Mouse (Mus musculus) forebrain, embryonic 13.5 days (tissue): ENCODE data around the gene Spa17. TPM values are rescaled to one million over a fixed set of nuclear protein-coding genes. Genes with fewer than 3 reads are reported as not detected.

Experiments
- ATAC-seq: fragments of 200-750 bp; cut with Nextera tagmentation; 2 replicates; pipeline ENCODE4 v1.8.0; 2017
- H3K27ac ChIP-seq: fragments of 300-500 bp; sonication (generic); 2 replicates; pipeline ENCODE4 v1.5.1; 2015; ENCODE audit warnings: inconsistent platforms, mild to moderate bottlenecking, moderate library complexity
- H3K27me3 ChIP-seq: fragments of 300-500 bp; sonication (generic); 2 replicates; pipeline ENCODE4 v1.6.1; 2015; ENCODE audit warnings: mild to moderate bottlenecking, inconsistent platforms
- H3K36me3 ChIP-seq: fragments of 300-500 bp; sonication (generic); 2 replicates; pipeline ENCODE4 v1.6.1; 2015; ENCODE audit warnings: mild to moderate bottlenecking, inconsistent platforms; ENCODE audit not compliant: poor library complexity, severe bottlenecking
- H3K4me1 ChIP-seq: fragments of 300-500 bp; sonication (generic); 2 replicates; pipeline ENCODE4 v1.6.1; 2015; ENCODE audit warnings: inconsistent platforms
- H3K4me2 ChIP-seq: fragments of 300-500 bp; sonication (generic); 2 replicates; pipeline ENCODE4 v1.6.1; 2015; ENCODE audit warnings: inconsistent platforms, mild to moderate bottlenecking, moderate library complexity
- H3K4me3 ChIP-seq: fragments of 300-500 bp; sonication (generic); 2 replicates; pipeline ENCODE4 v1.5.1; 2015; ENCODE audit warnings: mild to moderate bottlenecking, inconsistent platforms
- H3K9ac ChIP-seq: fragments of 300-500 bp; sonication (generic); 2 replicates; pipeline ENCODE4 v1.6.1; 2015; ENCODE audit warnings: mild to moderate bottlenecking, inconsistent platforms
- H3K9me3 ChIP-seq: fragments of 300-500 bp; sonication (generic); replicated peaks from 2 replicates; pipeline ENCODE4 v1.6.1; 2016; ENCODE audit warnings: inconsistent platforms
- WGBS: fragments of 180-500 bp; shearing (Covaris S2); methylation state at CpG from one replicate; pipeline ENCODE4 v1.1.7; 2015; 5-methylcytosine and 5-hydroxymethylcytosine counted together
- polyA plus RNA-seq: library from polyadenylated mRNA; unstranded; fragments of >200 nt; fragmentation: Nextera tagmentation; extraction: Ambion mirVana; gene quantifications from 2 replicates; pipeline ENCODE4 v1.2.1, GENCODE M21; 2015

Gene Spa17
- polyA plus RNA-seq, 1 experiment from 2014 or later: 15.9 TPM

GRCm38 (mm10) chr9:37554279-37554678, 59.2 kb downstream of the Spa17 start:
- Histone ChIP-seq H3K27me3 (peaks cover 57% of the 10 kb centered on the region), H3K36me3 (no peaks in the 10 kb centered on the region), H3K4me2 (no peak overlapping the region), H3K4me3 (no peak overlapping the region), H3K9me3 (no peaks in the 10 kb centered on the region), H3K4me1 (peaks cover 17% of the 10 kb centered on the region), H3K9ac (no peak overlapping the region), H3K27ac (no peak overlapping the region)
- no peak for ATAC-seq
- 96% methylated on average over 1 of the region's 1 CpGs for WGBS

Other genes starting within 250 kb of the Spa17 start
- gene Hepacam, start 246.4 kb downstream of the Spa17 start, polyA plus RNA-seq: 0.44 and 0.49 TPM in 2 replicates
- gene Robo4, start 211.8 kb downstream of the Spa17 start, polyA plus RNA-seq: 3.1 and 4.2 TPM in 2 replicates
- gene Robo3, start 180.5 kb downstream of the Spa17 start, polyA plus RNA-seq: 7.1 and 9.3 TPM in 2 replicates
- 32.3 and 38.1 TPM in 2 replicates for gene Msantd2, start 124.4 kb downstream of the Spa17 start, polyA plus RNA-seq
- gene Esam, start 85.6 kb downstream of the Spa17 start, polyA plus RNA-seq: 29.7 and 31.5 TPM in 2 replicates
- 0.26 and 0.42 TPM in 2 replicates for gene Vsig2, start 74.5 kb downstream of the Spa17 start, polyA plus RNA-seq
- gene Nrgn, start 60.8 kb downstream of the Spa17 start, polyA plus RNA-seq: 2.0 and 4.5 TPM in 2 replicates
- 7.0 and 8.3 TPM in 2 replicates for gene Siae, start 58.0 kb downstream of the Spa17 start, polyA plus RNA-seq
- 92.9 and 99.1 TPM in 2 replicates for gene Tbrg1, start 43.6 kb upstream of the Spa17 start, polyA plus RNA-seq
- gene Panx3, start 55.5 kb upstream of the Spa17 start, polyA plus RNA-seq: 0.18 TPM in 1 of 2 replicates, not detected in the other
- not detected in 2 replicates for gene Olfr160, start 102.5 kb upstream of the Spa17 start, polyA plus RNA-seq
- not detected in 2 replicates for gene Olfr874, start 131.4 kb upstream of the Spa17 start, polyA plus RNA-seq
- gene Olfr875, start 158.1 kb upstream of the Spa17 start, polyA plus RNA-seq: not detected in 2 replicates
- gene Olfr876, start 189.3 kb upstream of the Spa17 start, polyA plus RNA-seq: not detected in 2 replicates
- gene Olfr877, start 240.5 kb upstream of the Spa17 start, polyA plus RNA-seq: not detected in 2 replicates